Mouse (Mus musculus) testis, postnatal 10 days (tissue): ENCODE results near the gene Atoh7.
"Not testable (repeated sequence)": the region's sequence is repeated elsewhere in the genome, so short reads cannot be mapped to it uniquely, and the experiment has no call there.

Source experiments
- DNase-seq: peaks from one replicate; pipeline ENCODE4 v3.0.0; 2021; ENCODE audit warnings: low spot score

Gene Atoh7

GRCm38 (mm10) chr10:63099521-63099920 is at the start of gene Atoh7:
Gene Atoh7 (plus strand): TSS chr10:63099651.
- no peak for DNase-seq

DNA sequence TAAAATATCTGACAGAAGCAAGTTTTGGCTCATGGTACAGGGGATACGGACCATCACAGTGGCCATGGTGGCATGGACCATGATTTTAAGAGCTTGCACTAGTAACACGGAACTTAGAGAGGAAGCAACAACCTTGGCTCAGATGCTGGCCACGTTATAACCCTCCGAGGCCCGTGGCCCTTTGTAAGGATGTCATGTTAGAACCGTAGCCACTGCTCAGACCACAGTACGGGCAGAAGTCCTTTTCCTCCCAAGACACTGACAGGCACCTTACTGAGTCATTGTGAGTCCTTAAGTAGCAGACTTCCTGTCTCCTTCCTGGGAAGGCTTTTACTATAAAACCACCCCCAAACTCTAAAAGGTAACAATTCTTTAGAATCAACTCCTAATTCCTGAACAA is 48.2 kb upstream of the Atoh7 start:
- no peak for DNase-seq

DNA sequence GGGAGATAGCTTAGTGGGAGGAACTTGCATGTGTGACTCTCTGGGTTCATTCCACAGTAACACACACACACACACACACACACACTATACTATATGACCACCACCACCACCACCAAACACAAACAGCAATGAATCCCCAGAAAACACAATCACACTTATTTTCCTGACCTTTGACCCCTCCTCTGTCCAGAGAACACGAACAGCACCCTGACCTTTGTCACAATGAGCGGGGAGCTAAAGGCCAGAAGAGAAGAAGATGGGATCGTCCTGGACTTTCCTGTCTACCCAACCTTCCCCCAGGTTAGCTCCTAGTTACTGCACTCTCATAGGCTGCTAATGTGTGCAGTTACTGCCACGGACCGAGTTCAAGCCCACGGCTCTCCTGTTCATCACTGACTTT is 47.4 kb upstream of the Atoh7 start:
- no peak for DNase-seq

- no peak for DNase-seq
Measured at GRCm38 (mm10) chr10:63053007-63053406, 46.4 kb upstream of the Atoh7 start.

- not testable (repeated sequence) for DNase-seq
Measured at GRCm38 (mm10) chr10:63054071-63054470, 45.4 kb upstream of the Atoh7 start.

DNA sequence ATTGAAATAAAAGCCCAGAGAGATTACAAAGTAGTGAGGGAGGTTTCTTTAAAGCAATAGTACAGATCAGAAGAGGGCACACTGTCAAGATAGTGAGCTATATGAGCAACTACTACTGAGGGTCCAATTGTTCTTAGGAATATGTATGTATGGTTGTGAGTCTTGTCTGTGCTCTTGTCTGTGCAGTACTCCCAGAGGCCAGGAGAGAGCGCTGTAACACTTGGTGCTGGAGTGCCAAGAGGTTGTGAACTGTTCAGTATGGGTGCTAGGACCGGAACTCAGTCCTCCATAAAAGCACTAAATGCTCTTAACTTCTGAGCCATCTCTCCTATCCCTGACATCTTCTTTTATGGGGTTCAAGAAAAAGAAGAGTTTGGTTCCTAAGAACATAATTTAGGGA is 44.9 kb upstream of the Atoh7 start:
- DNase-seq, result no peak

GRCm38 (mm10) chr10:63056966-63057750 is 42.3 kb upstream of the Atoh7 start:
- DNase-seq, result peak; percentile 65

GRCm38 (mm10) chr10:63059862-63060261 is 39.6 kb upstream of the Atoh7 start, which contains the start of gene Pbld1:
Gene Pbld1 (plus strand): TSS chr10:63060162.
- no peak for DNase-seq

- peak; percentile 60 for DNase-seq
Measured at GRCm38 (mm10) chr10:63060406-63060805, 39.0 kb upstream of the Atoh7 start.

GRCm38 (mm10) chr10:63061266-63061665 is 38.2 kb upstream of the Atoh7 start:
- no peak for DNase-seq

- no peak for DNase-seq
Measured at GRCm38 (mm10) chr10:63062696-63063095, 36.8 kb upstream of the Atoh7 start.

- no peak for DNase-seq
Measured at GRCm38 (mm10) chr10:63063365-63063764, 36.1 kb upstream of the Atoh7 start.

GRCm38 (mm10) chr10:63064516-63064915 is 34.9 kb upstream of the Atoh7 start:
- no peak for DNase-seq

DNA sequence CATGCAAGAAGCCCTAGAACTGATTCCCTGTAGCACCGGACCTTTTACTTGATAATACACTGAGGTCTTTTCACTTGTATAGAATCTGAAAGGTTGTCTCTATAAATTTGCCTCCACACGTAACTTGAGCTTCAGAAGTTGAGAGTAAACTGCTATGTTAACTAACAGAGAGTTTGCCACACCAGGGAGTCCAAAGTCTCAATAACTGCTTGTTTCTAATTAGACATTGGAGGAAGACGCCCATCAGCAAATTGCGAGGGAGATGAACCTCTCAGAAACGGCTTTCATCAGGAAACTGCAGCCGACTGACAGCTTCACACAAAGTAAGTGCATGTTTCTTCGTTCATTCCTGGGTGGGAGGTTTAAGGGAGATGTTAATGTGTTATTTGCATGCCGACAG is 33.9 kb upstream of the Atoh7 start:
- no peak for DNase-seq

DNA sequence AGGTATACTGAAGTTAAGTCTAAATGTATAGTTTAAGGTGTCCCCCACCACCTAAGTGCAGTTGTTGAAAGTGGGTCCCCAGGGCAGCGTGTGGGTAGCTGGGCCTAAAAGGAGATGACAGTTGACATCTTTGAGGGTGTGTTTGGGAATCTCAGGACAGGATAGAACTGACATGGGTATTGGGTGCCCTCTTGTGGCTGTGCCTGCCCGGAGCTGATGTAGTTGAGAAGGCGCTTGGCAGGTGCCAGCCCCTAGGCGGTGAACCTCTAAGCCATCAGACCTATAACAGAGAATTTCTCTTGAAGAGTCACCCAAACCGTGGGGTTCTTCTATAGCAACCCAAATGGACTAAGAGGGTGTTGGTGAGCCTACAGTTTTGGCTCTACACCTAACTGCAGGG is 33.5 kb upstream of the Atoh7 start:
- DNase-seq, result peak; percentile 85

DNA sequence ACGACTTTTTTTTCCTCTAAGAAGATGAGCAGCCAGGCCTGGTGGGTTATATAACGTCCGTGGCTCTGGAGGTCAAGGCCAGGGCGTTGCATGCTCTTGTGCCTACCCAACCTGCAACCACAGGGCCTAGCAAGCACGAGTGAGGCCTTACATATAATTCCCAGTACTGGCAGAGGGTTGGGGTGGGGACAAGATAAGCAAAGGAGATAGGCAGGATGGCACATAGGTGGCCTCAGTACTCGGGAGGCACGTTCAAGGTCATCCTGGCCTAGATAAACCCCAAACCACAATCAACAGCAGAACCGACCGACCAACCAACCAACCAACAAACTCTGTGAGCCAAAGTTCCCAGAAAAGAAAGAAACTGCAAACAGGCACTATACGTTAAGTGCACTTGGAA is 13.1 kb upstream of the Atoh7 start:
- DNase-seq, result no peak

- DNase-seq, result no peak
Measured at GRCm38 (mm10) chr10:63089103-63089757, 10.2 kb upstream of the Atoh7 start.

DNA sequence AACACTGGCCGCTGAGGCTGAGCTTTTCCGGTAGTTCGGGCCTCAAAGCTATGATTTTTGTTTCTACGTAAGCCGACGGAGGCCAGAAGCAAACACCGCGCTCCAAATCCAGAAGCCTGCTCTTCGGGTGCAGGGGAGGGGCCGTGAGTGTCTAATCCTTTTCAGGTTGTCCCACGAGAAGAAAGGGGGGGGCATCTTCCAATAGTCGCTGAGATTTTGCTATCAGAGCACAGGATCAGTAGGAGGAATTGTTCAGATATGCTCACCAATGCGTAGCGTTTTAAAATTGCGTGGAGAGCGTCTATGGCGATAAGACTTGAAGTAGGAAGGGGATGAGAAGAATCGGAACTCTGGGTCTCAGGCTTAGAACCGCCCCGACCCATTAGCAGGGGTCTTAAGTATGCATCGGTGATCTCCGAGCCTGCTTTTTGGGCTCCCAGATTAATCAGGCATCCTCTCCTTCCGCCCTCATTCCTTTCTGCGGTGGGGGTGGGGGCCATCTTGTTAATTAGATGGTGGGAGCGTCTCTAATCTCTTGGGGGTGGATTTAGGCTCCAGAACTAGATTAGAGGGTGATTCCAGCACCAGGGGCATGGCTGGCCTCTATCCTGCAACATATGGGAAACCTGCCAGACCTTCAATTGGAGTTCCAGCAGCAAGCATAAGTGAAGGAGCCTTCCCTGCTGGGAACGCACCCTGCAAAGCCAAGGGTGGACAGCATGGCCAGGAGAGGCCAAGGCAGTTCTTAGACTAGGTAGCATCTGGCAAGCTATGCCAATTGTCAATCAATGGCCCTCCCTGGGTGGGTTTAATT is 9.5 kb upstream of the Atoh7 start:
- DNase-seq, result no peak

GRCm38 (mm10) chr10:63091915-63092314 is 7.5 kb upstream of the Atoh7 start:
- DNase-seq, result no peak

DNA sequence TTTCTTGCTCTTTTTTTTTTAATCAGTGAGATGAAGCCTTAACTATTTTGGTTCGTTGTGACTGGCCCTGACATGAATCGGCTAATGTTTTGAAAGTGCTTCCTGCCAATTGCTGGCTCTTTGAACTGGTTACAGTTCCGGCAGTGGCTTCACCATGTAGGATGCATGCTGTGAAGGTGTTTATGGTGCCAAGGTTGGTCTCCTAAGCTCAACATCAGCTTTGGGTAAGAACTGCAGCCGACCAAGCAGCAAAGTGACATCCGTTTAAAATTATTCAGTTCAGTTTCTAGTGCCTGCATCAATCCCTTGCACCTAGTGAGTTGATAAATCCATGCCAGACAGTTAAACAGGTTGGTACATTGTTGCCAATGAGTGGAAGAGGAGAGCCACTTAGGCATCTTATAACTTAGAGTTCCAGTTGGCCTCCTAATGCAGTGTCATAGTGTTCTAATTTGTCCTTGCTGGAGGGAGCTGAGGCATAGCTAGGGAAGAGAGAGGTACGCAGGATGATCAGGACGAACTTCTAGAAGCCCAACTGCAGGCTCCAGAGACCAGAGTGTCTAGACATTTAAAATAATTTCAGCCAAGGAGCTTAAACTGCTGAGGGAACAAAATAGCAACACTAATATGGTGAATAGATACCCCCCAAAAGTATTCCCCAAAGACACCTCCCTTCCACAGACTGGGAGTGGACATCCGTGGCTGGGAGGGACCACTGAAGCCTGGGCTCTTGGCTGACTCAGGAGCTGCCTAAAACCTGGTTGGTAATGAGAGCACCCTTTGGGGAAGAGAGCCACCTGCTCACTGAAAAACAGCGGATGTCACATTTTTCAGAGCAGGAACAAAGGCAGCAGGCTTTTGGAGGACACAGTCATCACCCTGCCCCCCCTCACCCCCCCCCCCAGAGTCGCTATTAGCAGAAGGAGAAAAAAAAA is 6.6 kb upstream of the Atoh7 start:
- no peak for DNase-seq

GRCm38 (mm10) chr10:63096757-63097156 is 2.7 kb upstream of the Atoh7 start:
- no peak for DNase-seq

GRCm38 (mm10) chr10:63098191-63098590 is 1.3 kb upstream of the Atoh7 start:
- no peak for DNase-seq
